Mouse (Mus musculus): Measurements from ENCODE around the gene Gpam.

GRCm38 (mm10) chr19:55076822-55077221 lies 50.2 kb downstream of the Gpam start:
- no peak for TF ChIP-seq CTCF (IDR thresholded peaks at IDR 0.05; ENCODE audit: borderline replicate concordance, control insufficient read depth, extremely low read depth, insufficient read depth, low read length, poor library complexity)
- no peak for TF ChIP-seq POLR2A (IDR thresholded peaks at IDR 0.05; ENCODE audit: control insufficient read depth, extremely low read depth, insufficient read depth, low read length, poor library complexity)

Measured in thymus, adult 2 months (tissue).